7 mouse cellular contexts compared by ENCODE assay signal in genomic region chr5:118424764-118425568, GRCm38 (mm10).
DNase-seq lines count a peak whose midpoint lies in the region; ATAC-seq lines count a peak whose summit lies in the region.

No protein-coding gene starts in this region.

- peak; percentile 50 for DNase-seq in 3134 (ENCODE audit: extremely low read depth, insufficient read length, low spot score)
- DNase-seq in Muller cell, postnatal 12 days (ENCODE audit: inconsistent ontology term) = peak; percentile 97
- peak; percentile 90 for DNase-seq in embryonic facial prominence, embryonic 14.5 days (ENCODE audit: low spot score)
- peak; percentile 87 to 91 for DNase-seq in kidney, postnatal 25 days
- peak; percentile 29 for DNase-seq in neural tube, embryonic 10.5 days (ENCODE audit: extremely low spot score, low spot score)
- no peak for DNase-seq in frontal cortex, adult 2 months (ENCODE audit: extremely low spot score in 1 of 2, low spot score in 1 of 2)

- H3K27ac ChIP-seq in embryonic facial prominence, embryonic 14.5 days (replicated peaks; ENCODE audit: low read depth, low read length) = peak overlapping the region; percentile 79
- H3K27ac ChIP-seq in heart, embryonic 15.5 days = peak overlapping the region; percentile 70

- H3K9ac ChIP-seq in embryonic facial prominence, embryonic 14.5 days (ENCODE audit: low read depth, low read length) = no peak overlapping the region
- no peak overlapping the region for H3K9ac ChIP-seq in heart, embryonic 15.5 days

- no peak overlapping the region for H3K4me2 ChIP-seq in embryonic facial prominence, embryonic 14.5 days (ENCODE audit: low read depth, low read length)
- no peak overlapping the region for H3K4me2 ChIP-seq in heart, embryonic 15.5 days

- H3K4me1 ChIP-seq in embryonic facial prominence, embryonic 14.5 days (ENCODE audit: control insufficient read depth, insufficient read depth, low read length) = peaks cover 29% of the 10 kb centered on the region
- peaks cover 24% of the 10 kb centered on the region for H3K4me1 ChIP-seq in heart, embryonic 15.5 days (replicated peaks)

- H3K4me3 ChIP-seq in embryonic facial prominence, embryonic 14.5 days (ENCODE audit: low read depth, low read length) = no peak overlapping the region
- no peak overlapping the region for H3K4me3 ChIP-seq in heart, embryonic 15.5 days

- no peaks in the 10 kb centered on the region for H3K36me3 ChIP-seq in embryonic facial prominence, embryonic 14.5 days (ENCODE audit: control insufficient read depth, insufficient read depth, low read length)
- H3K36me3 ChIP-seq in heart, embryonic 15.5 days = no peaks in the 10 kb centered on the region

- no peaks in the 10 kb centered on the region for H3K27me3 ChIP-seq in embryonic facial prominence, embryonic 14.5 days (replicated peaks; ENCODE audit: control insufficient read depth, insufficient read depth, low read length)
- H3K27me3 ChIP-seq in heart, embryonic 15.5 days = no peaks in the 10 kb centered on the region; the same call in 1 of the 2 replicates

- peak; percentile 37; the same call in 1 of the 2 replicates for ATAC-seq in embryonic facial prominence, embryonic 14.5 days (ENCODE audit: low read depth)
- ATAC-seq in heart, embryonic 15.5 days (replicated peaks; ENCODE audit: insufficient number of reproducible peaks, insufficient read depth, low FRiP score, low read depth) = peak; percentile 71

- no peaks in the 10 kb centered on the region for H3K9me3 ChIP-seq in embryonic facial prominence, embryonic 14.5 days (ENCODE audit: control insufficient read depth, low read length)
- H3K9me3 ChIP-seq in heart, embryonic 15.5 days (replicated peaks) = no peaks in the 10 kb centered on the region

- 29% methylated on average over 9 of the region's 9 CpGs for WGBS in embryonic facial prominence, embryonic 14.5 days
- WGBS in heart, embryonic 15.5 days = 22% methylated on average over 9 of the region's 9 CpGs

Comparison
In these comparisons a context has a peak if more than half of its experiments do, and no peak if none do; other contexts are left out.
1. DNase-seq: peak in 3134 (single experiment), Muller cell, postnatal 12 days (single experiment), embryonic facial prominence, embryonic 14.5 days (single experiment), kidney, postnatal 25 days (2 of 2) and neural tube, embryonic 10.5 days (single experiment); none in frontal cortex, adult 2 months (0 of 2).